Mouse (Mus musculus) cerebellum, adult 11-12 months (tissue): ENCODE measurements at regions not wholly inside any gene's neighbourhood (a gene's known extent, or its start where the extent isn't known, plus 50 kb on each side); places are given as distances from the start of the nearest gene placed in this dataset.
"Not testable (repeated sequence)": the region's sequence is repeated elsewhere in the genome, so short reads cannot be mapped to it uniquely, and the experiment has no call there.

ENCODE experiments used
- DNase-seq: peaks from one replicate; pipeline ENCODE4 v3.0.0; 2022

DNA sequence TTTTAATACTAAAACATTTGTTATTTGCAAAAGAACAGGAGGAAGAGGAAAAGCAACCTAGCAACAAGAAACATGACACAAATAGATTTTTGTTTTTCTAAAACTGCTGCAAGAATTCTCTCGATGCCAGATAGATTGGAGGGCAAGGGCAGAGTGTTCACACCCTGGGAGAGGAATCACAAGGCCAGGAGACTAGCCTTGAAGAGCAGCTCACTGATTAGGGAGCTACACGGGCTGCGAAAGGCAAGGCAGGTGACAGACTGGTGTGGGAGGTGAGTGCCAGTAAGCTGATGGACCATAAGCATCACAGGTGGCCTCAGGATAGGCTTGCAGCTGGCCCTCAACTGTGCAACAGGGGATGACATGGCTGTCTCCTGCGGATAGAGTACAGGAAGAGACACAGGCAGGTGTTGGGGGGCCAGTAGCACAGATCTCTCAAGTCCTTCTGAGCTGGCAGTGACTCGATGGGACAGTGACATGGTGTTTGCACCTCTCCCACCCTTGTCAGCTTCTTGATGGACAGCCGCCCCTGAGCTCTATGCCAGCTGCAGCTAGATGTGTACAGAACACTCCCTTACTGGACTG, 102.0 kb upstream of the Abca1 start:
- DNase-seq = no peak

DNA sequence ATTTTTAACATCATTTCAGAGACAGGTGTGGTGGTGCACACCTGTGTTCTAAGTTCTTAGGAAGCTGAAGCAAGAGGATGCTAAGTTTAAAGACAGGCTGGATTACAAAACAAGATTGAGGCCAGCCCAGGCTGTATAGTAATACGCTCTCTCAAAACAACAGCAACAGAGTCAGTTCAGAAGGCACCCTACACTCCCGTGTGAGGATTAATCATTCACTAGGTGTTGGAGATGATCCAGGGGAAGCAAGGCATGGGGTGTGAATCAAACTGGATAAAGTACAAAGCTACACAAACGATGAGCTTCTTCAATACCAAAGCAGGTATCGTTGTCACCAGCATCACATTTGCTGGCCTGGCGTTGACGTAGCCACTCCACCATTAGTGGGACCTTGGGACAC, 99.3 kb upstream of the Abca1 start:
- DNase-seq = no peak

DNA sequence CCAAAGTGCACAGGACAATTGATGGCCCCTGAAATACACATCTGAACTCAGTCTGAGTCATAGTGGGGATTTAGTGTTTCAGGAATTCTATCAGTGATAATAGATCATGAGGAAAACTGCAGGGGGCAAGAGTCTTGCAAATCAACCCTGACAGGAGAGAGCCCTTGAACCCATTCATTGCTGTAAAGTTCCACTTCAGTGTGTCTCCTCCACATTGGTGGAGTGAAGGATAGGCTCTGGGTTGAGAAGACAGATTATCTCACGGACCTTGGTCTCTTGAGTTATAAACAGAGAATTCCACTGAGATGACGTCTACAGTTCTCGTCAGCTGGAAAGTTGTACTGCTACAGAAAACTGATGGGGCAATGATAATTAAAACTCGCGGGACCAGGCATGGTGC, 97.3 kb upstream of the Abca1 start:
- DNase-seq = no peak

DNA sequence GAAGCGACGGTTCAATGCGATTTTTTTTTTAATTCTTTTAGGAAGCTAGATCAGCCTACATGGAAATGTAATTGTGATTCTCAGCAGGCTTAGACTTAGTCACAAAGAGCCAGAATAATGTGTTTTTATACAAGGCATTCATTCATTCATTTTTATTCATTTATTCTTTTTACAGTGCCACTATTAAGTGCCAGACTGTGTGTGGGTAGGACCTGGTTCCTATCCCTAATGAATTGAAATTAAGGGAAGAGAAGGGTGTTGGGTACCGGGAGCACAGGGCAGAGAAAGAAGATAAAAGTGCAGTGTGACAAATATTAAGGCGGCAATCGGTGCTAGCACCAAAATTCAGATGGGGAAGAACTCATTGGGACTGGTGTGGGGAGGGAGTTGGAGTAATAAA, 94.8 kb upstream of the Abca1 start:
- DNase-seq = no peak

DNA sequence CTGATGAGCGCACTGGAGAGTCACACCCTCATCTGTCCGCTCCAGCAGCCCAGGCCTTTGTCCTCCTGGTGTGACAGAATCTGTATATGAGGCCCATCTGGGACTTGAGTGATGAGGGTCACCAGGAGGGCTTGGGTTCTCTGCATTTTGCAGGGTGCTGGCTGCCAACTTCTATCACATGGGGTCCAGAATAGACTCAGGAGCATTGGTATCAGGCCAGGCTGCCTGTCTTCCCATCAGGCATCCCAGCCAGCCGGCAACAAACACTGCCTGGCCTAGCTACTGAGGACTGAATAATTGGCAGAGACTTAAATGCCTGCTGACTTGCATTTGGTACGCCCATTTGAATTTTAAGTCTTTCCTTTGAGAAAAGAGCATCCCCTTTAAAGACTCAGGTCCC, 94.0 kb upstream of the Abca1 start:
- peak; percentile 42 for DNase-seq

DNA sequence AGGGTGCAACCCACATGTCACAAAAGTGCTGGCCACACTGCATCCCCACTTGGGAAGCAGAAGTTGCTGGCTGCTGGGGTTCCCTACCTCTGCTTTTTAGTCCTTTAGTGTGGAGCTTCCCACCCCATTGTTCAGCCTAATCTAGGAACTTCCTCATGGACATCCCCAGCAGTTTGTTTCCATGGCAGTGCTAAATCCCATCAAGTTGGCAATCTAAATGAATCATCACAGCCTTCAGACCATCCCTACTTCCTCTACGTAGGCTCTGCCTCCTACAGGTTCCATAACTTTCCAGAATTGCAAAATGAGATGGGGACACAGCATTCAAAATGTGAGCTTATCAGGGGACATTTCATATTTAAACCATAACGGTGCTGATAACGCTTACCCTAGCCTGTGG, 90.6 kb upstream of the Abca1 start:
- no peak for DNase-seq

DNA sequence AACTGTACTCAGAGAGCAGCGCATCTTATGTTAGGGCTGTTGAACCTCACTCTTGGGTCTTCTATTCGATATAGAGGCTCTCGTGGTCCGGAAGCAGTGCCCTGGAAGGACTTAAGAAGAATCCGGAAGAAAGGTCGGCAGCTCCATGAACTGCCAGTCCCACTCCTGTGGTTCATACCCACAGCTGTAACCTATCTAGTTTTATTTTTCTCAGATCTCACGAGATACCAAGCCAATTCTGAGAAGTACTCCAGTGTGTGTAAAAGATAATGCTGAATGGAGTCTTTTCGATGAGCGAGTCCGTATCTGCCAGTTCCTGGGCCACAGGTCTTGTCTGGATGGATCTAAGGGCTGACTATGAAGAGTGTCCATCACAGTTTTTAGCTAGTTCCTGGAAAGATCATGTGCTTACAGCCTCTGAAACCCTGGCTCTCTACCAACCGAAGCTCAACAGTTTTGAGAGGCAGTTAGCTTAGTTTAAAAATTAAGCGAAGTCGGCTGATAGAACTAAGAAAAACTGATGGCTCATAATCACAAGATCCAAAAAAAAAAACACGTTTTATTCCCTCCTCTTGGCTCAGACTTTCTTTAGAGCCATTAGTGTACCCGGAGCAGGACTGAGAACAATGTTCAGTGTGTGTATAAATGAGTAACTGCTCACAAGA, 86.5 kb upstream of the Abca1 start:
- no peak for DNase-seq

DNA sequence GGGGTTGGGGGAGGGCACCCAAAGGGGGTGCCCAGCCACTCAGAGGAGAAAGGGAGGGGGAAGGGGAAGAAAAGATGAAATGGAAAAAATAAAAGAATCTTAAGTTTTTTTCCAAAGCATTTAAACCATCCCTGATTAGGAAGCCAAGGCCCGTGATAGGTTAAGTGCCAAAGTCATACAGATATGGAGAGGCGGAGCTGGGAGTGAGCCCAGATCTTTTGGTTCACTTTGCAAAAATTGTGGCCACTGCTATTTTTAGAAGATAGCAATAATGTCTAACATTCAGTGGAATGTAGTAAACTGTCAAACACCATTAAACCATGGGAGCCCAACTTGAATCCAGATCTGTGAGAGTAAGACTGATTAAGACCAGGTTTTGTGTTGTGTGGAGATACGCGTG, 85.9 kb upstream of the Abca1 start:
- DNase-seq = no peak

DNA sequence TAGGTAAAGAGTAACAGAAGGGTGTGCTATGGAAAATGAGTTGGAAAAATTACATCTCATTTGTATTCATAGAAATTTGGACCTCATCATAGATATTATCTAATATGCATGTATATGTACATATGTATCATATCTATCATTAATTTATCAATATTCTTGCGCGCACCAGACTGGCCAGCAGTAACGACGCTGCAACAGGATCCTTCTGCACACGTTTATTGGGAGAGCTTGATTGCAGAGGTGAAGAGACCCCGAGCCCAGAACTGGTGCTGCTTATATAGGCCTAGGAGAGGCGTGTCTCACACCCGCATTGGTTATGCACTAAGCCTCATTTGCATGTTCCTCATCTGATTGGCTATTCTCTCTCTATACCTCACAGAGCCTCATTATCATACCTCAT, 83.8 kb upstream of the Abca1 start:
- DNase-seq = not testable (repeated sequence)

DNA sequence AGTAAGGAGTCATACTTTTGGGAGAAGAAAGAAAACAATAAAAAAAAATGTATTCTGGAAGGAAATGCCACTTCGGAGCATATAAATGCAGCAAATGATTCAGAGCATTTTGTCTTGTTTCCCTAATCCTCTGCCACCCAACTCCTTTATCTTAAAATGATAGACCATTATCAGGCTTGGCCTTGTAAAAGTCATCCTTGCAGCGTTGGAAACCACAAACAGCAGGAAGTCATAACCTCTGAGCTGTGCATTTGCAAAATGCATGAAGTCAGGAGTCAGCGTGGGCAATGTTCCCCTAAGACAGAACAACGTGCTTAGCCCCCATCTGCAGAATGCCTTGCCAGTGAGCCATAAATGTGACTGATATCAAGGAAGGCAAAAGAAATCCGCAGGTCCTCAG, 80.2 kb upstream of the Abca1 start:
- DNase-seq = no peak

DNA sequence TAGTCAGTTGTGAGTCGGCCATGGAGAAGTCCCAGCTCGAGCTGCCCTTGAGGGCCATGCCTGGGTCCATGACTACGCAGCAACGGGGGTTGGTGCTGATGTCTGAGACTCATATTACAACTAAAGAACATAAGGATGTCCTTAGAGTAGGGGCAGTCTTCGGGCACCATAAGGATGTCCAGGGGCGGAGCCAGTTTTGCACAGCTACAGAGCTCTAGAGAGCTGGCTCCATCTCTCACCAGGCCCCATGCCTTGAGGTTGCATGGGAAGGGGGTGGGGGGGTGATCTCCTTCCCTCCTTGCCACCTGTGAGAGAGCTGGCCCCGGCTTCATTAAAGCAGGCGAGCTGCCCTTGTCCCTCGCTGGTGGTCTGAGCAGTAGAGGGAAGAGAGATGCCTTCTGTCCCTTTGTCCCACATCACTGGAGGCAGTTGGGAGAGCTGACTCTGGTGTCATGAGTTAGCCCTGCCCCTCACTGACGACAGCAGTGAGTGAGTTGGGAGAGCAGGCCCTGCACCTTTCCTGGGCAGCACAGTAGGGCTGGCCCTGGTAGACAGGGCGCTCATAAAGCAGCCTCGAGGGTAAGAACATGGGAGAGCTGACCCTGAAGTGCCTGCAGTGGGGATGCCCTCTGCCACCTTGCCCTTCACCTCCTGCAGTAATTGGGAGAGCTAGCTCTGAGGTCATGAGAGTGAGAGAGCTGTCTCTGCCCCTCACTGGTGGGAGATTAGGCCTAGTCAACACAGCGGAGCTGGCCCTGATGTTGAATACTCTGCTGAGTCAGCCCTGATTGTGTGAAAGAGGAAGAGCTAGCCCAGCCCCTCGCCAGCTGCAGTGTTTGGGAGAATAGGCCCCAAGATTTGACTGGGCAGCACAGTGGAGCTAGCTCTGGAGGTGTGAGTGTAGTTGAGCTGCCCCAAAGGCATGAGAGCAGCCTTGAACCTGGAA, 78.9 kb upstream of the Abca1 start:
- DNase-seq = no peak

DNA sequence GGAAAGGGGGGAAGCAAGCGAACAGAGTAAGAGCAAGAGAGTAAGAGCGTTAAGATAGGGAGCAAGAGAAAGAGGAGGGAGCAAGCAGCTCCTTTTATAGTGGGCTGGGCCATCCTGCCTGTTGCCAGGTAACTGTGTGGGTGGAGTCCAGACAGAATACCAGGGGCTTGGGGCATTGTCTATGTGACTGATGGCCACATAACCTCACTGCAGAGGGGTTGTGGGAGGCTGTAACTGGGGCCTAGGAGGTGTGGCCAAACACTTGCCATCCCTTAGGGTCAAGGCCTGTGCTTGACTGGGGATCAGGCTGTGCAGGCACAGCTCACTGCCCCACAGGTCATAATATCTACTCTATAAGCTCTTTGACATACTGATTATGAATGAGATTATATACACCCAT, 76.2 kb upstream of the Abca1 start:
- no peak for DNase-seq

DNA sequence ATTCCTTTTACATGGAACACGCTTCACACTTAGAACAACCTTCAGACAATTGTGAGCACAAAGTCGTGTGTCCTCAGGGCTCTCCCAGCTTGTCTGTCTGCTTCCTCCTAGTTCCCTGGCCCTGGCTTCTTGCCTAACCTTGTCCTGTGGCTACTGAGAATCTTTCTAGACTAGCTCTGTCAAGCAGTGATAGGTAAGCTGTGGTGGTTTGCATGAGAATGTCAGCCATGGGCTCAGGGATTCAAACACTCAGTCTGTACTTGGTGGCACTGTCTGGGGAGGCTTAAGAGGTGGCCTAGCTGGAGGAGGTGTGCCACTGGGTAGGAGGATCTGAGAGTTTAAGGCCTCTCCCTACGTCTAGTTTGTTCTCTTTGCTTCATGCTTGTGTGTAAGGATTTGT, 72.7 kb upstream of the Abca1 start:
- no peak for DNase-seq

DNA sequence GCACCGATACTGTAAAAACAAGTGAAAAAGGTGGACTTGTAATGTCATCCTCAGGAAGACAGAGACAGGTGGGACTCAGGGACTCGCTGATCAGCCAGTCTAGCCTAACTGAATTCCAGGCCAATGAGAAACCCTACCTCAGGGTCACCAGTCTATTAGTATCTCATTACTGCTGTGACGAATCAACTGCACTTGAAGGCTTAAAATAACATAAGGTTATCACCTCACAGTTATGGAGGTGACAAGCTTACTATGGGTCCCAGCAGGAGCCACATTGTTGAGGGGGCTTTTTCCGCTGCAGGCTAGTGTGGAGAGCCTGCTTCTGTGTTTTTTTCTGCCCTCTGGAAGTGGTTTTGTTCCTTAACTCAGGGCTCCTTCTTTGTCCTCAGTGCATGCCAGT, 72.2 kb upstream of the Abca1 start:
- DNase-seq = no peak

DNA sequence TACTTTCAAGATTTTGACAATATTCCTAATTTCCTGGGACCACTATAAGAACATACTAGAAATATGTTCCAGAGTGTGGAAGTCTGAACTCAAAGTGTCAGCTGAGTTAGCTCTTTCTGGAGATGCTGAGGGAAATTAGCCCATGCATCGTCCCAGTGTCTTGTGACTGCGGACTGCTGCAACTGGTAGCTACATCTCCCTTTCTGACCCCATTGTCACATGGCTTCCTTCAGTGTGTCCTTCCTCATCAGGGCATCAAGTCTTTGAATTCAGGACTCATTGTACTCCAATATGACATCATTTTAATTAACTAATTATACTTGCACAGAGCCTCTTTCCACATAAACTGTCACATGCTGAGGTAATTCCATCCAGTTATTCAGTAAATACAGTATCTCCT, 71.4 kb upstream of the Abca1 start:
- no peak for DNase-seq

DNA sequence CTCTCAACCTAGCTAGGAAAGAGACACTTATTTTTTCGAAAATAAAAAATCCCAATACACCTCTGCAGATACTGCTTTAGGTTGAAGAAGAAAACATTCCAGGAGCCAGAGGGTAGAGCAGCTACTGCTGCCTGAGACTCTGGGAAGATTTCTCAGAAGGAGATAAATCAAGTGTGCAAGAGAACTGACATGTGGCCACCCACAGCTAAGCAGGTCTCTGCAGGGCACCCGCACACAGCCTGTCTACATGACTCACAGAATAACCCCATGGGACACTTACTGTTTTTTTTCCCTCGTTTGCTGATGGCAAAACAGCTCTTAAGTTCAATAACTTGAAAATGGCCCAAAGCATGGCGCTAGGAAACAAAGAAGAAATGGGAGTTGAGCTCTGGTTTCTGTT, 68.7 kb upstream of the Abca1 start:
- no peak for DNase-seq

DNA sequence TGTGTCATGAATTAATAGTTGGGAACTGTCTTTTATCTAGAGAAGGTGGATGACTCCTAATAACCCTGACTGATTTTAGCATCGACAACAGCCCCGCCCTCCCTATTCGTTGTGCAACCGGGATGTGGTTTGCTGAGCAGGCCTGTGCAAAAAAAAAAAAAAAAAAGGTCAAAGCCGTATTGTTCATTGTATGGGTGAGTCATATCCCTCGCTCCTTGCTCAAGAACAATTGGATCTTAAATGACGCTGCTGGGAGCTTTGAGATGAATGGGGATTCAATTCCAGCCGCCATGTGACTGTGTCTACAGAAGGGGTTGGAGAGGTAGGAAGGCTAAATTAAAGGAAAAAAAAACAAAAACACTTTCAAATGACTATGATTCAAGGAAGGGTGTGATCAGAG, 68.1 kb upstream of the Abca1 start:
- no peak for DNase-seq

DNA sequence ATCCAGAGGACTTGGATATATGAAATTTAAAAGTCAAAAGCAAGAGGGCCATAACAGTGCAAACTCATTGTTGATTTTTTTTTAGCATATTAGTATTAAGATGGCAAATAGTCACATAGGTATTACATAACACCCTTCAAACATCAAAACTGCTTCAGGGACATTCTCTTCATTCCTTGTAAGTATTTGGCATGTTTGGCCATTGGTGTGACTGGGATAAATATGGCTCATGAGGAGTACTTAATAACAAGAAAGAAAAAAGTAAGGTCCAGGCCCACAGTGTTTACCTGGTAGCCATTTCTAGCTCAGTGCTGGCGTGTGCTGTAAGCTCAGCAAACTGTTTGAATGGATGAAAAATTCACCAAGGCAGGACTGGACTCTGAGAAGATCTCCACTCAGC, 67.4 kb upstream of the Abca1 start:
- no peak for DNase-seq

DNA sequence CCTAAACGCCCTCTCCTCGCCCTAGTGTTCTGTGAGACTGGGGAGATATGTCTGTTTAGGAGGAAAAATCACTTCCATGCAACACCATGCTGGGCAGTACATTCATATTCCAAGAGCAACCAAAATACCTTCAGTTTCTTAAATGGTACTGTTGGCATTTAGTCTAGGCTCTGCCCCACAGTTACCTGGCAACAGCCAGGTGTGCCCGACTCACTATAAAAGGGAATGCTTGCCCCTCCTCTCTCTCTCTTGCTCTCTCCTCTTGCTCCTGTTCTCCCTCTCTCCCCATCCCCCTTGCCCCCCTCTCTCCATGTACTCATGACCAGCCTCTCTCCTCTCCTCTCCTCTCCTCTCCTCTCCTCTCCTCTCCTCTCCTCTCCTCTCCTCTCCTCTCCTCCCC, 66.7 kb upstream of the Abca1 start:
- DNase-seq = no peak

DNA sequence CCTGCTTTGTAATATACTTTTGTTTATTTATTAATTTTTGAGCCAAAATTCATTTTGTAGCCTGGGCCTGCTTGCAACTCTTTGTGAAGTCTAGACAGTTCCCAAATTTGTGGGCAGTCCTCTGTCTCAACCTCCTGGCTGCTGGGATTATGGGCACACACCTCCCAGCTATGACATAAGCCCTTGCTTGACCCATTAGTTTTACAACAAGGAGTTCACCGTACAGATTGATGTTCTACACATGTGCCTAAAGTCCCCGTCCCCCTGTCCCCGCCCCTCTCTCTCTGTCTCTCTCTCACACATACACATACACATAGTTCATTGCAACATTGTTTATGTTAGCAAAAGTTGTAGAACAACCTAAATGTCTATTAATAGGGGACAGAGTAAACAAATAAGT, 63.7 kb upstream of the Abca1 start:
- no peak for DNase-seq

DNA sequence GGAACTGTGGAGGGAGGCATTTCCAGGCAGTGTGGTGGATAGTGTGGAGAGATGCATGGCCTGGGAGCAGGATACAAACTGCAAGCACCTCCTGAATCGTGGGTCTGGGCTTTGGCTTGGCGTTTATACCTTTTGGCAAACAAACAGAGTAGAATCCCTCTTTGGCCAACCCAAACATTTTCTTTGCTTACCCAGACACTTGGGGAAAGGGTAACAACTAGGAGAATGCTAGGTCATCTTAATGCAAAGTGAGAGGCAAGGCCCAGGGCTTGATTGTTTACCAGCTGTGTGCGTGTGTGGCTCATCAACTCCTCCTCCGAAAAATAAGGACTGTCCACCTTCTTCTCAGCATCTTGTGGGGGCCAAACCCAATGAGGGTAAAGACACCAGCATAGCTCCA, 61.1 kb upstream of the Abca1 start:
- no peak for DNase-seq

DNA sequence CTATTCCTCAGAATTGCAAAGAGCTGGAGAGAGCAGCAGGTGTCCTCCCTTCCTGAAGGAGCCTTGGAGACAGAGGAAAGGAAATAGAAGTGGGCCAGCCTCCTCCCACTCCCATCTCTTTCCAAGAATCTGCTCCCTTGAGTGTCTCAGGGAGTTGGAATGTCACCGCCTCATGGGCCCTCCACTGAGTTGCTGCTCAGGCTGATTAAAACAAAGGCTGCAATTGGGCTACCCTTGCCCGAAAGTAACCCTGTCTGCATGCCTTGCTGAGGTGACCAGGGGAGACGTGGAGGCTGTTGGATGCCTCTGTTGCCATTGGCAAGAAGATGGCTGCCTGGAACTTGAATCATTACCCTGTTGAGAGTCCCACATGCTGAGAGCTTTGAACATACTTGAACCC, 59.7 kb upstream of the Abca1 start:
- DNase-seq = peak; percentile 32

DNA sequence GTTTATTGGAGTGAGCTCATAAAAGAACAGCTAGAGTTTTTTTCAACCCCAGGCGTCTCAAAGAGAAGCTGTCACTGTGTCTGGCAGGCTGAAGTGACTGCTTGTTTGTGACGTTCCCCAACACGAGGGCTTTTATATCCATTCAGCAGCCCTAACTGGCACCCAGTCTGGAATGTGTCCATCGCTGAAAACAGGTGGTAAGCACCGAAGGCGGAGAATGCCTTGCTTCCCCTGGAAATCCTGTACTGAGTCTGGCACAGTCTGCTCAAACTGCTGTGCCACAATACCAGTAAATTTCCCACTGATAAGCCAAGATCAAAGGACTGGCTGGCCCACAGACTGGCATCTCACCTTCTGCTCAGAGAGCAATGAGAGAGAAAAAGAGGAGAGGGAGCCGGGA, 59.1 kb upstream of the Abca1 start:
- DNase-seq = peak; percentile 30

DNA sequence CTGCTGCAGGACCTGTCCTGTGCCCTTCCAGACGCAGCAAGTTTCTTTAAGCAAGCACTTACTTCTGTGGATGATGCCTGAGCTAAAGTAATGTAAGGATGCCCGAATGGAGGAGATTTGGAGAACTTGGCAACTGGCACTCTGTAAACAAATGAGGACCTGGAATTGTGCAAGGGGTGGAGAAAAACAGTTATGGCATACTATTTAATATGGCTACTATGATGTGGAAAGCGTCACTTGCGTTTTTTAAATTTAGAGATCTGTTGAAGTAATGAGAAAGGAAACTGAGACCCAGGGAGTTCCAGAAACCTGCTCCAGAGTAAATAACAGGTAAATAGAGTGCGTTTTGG, 58.6 kb upstream of the Abca1 start:
- DNase-seq = no peak
